Mouse (Mus musculus) adrenal gland, adult (tissue): ENCODE measurements at regions not wholly inside any gene's neighbourhood (a gene's known extent, or its start where the extent isn't known, plus 50 kb on each side); places are given as distances from the start of the nearest gene placed in this dataset.

ENCODE experiments used
- DNase-seq, 2 experiments: peaks; one replicate each; pipeline ENCODE4 v3.0.0; 2022 to 2023; ENCODE audit warnings: low spot score in 1 of 2; ENCODE audit not compliant: inconsistent age in 2 of 2

DNA sequence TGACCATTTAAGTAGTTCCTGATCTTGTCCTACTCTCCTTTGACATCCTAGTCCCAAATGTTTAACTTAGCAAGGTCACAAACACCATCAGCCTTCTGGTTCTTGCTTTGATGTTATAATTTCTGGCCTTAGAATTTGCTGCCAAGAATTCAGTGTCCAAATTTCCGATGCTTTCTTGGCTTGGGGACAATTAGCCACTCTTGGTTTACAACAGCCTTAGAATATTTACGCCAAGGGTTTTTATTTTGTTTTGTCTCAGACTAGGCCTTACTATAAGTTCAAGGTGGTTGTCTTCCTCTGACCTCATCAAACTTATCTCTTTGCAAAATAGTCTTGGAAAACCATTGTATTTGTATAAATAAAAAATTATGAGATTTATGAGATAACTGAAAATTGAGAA, 322.4 kb downstream of the Tfec start:
- DNase-seq, result peak in 1 of 2 experiments; percentile 18

DNA sequence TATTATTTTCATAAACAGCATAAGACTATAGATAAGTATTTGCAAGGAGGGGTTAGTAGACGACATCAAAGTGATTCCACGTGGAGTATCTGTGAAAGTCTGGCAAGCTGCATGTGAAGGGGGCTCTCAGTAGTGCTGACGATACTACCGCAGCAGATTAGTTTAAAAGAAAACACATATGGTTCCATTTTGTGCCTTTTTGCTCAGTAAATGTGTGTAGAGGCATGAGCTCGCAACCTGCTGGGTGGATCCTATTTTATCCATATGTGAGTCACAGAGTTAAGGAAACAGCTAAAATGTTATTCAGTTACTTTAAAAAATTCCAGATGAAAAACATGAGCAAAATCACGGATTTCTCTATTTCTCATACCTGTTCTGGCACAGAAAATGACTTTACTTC, 325.4 kb downstream of the Tfec start:
- DNase-seq, result no peak

DNA sequence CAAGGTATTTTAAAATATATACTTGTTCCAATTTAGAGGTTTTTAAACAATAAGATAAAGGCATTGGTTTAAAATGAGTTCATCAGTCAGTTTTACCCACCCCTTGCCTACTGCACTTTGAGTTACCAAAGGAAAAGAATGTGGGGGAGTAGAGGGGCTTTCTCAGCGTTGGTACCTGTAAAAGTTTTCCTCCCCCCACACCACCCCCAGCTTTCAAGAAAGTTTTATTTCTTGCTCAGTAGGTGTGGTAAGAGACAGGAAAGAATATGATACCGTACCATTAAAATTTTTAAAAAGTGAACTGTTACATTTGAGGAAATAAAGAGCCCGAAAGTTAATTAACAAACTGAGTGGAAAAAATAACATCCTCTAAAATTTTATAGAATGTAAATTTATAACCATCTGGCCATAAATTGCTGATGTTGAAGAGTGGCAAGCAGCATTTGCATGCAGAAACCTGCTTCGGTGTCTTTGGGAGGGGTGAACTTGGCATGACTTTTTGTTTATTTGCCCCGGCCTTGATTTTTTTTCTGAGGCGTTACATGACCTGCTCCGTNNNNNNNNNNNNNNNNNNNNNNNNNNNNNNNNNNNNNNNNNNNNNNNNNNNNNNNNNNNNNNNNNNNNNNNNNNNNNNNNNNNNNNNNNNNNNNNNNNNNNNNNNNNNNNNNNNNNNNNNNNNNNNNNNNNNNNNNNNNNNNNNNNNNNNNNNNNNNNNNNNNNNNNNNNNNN, 346.1 kb downstream of the Tfec start:
- no peak for DNase-seq

- no peak for DNase-seq
Observed at GRCm38 (mm10) chr6:16551131-16551530, 347.1 kb downstream of the Tfec start.

- peak in 1 of 2 experiments; percentile 31 for DNase-seq
Observed at GRCm38 (mm10) chr6:16550445-16550844, 347.8 kb downstream of the Tfec start.

DNA sequence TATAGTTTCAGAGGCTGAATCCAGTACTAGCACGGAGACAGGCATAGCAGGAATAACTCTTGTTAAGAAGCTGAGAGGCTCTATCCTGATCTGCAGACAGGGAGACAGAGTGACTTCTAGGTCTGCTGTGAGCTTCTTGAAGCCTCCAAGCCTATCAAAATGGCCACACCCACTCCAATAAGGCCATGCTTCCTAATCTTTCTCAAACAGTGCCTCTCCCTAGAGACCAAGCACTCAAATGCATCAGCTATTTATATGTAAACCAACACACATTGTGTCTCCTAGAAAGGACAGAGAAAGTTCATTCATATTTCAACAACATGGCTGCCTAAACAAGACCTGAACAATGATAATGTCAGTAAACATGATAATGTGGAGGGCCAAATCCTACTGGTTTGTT, 384.2 kb downstream of the Tfec start:
- no peak for DNase-seq

DNA sequence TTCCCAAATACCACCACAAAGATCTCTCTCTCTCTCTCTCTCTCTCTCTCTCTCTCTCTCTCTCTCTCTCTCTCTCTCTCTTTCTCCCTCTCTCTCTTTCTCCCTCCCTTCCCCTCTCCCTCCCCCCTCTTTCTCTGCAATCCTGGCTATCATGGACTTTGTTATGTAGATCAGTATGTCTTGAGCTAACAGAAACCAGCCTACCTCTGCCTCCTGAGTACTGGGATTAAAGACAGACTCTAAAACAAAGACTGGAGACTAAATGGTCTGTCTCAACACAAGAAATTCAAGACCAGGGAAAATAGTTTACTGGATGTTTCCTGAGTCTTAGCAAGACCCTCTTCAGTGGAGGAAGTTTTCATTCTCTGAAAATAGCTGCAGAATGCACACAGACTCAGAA, 384.7 kb downstream of the Tfec start:
- DNase-seq, result no peak

DNA sequence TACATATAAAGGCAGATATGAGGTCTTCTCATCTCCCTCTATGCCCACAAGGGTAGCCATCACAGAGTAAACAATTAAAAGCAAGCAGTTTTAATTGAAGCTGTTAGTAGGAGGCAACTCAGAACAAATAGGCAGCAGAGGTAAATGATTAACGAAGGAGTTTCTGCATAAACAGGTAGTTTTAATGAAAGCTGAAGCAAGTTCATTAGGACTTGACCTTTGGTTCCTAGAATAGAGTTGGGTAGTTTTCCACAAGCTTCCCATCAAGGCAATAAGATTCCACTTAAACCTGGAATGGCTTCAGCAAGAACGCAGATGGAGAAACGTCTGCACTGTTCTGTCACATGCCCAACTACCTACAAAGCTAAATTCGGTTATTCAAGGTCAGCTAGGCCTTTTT, 394.4 kb downstream of the Tfec start:
- no peak for DNase-seq

DNA sequence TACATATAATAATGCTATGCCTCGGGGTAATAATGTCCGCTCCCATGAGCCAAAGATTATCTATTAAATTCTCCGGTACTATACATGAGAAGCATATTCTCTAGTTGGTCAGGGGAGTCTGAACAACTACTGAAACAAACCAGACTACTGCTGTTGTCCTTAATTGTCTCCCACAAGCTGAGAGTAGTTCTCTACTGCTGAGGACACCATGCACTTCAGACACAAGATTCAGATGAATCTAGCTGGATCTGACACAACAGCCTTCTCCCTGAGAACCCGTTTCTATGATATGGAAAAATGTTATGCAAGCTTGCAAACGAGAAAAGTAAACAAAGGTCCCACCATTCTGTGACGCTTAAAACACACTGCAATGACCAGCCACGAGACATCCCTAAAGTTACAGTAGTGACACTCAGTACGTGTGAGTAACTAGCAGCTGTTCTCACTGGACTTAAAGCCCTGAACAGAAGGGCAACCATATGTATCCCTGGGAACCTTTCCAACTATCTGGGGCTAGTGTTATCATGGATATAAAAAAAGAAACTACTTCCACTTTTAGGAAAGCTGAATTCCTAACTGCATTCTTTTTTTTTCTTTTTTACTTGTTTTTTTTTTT, 411.1 kb downstream of the Tfec start:
- DNase-seq, result no peak

DNA sequence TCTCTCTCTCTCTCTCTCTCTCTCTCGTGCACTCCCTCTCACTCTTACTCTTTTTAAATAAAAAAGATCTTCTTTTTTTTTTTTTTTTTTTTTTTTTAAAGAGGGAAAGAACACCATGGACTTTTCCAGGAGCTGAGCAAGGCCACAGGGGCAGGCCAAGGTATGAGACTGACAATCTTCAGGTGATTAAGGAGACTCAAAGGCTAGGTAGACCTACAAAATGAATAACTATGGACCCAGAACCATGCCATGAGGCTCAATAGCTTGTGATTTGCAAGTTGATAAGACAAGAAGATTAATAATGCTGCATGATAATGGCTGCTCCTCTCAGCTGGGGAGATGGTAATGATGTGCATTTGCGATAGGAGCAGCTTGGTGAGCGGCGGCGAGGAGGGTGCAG, 414.9 kb downstream of the Tfec start:
- DNase-seq, result no peak

DNA sequence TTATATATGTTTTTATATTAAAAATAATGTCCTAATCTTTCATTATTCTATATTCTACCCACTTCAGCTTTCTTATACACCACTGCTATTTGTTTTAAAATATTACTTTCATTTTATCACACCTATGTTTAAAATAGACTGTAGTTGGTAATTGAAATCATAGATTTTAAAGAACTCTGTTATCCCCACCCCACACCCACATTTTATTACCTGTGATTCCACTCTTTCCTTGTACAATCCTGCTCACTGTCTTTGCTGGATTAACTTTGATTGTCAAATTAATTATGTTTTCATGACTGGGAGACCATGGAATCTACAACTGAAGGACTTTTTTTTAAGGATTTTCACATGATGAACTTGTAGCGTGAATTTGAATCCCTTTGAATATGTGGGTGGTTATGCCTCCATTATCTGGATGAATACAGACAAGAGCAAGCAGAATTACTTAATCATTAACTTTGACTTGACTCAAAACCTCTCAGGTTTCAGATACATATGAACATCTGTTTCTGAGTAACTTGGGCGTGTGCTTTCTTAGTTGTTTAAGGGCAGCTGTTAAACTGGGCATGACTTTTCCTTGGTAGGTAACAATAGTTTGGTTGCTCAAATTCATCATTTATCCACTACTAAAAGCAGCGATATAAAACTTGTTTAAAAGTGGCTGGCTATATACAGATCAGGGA, 429.4 kb downstream of the Tfec start:
- DNase-seq, result no peak

- DNase-seq, result no peak
Observed at GRCm38 (mm10) chr6:16458279-16458678, 440.0 kb downstream of the Tfec start.
